Mouse (Mus musculus) MEL (cell line): ENCODE data around the gene Fut1. TPM values are rescaled to one million over a fixed set of nuclear protein-coding genes. Genes with fewer than 3 reads are reported as not detected.
"Not testable (repeated sequence)": the region's sequence is repeated elsewhere in the genome, so short reads cannot be mapped to it uniquely, and the experiment has no call there.

Experiments used
- DNase-seq: peaks from one replicate; pipeline ENCODE4 v3.0.0; 2011; ENCODE audit warnings: low read depth, low spot score
- H3K27ac ChIP-seq: 2 replicates; pipeline ENCODE4 v1.5.1; 2012; ENCODE audit warnings: low read depth, mild to moderate bottlenecking, control low read depth, low read length, moderate library complexity; ENCODE audit not compliant: control insufficient read depth
- H3K27me3 ChIP-seq, 2 experiments: fragments of 150-350 bp in 1 of 2; sonication (generic) in 1 of 2; 2 replicates each; pipeline ENCODE4 v1.6.1; 2012; ENCODE audit warnings: low read length in 2 of 2, mild to moderate bottlenecking in 2 of 2, improper control_type of control experiment in 1 of 2, moderate library complexity in 1 of 2; ENCODE audit not compliant: insufficient read depth in 2 of 2, control insufficient read depth in 1 of 2
- H3K36me3 ChIP-seq, 2 experiments: 2 replicates each; pipeline ENCODE4 v1.6.1; 2012 to 2014; ENCODE audit warnings: low read length in 2 of 2, improper control_type of control experiment in 1 of 2, inconsistent platforms in 1 of 2, mild to moderate bottlenecking in 1 of 2; ENCODE audit not compliant: insufficient read depth in 2 of 2, control insufficient read depth in 1 of 2
- H3K4me1 ChIP-seq, 2 experiments: fragments of 150-350 bp in 1 of 2; sonication (generic) in 1 of 2; 2 replicates each; pipeline ENCODE4 v1.6.1; 2012; ENCODE audit warnings: low read length in 2 of 2, improper control_type of control experiment in 1 of 2, mild to moderate bottlenecking in 1 of 2; ENCODE audit not compliant: insufficient read depth in 2 of 2, control insufficient read depth in 1 of 2
- H3K4me3 ChIP-seq, 2 experiments: fragments of 150-350 bp in 1 of 2; sonication (generic) in 1 of 2; 2 replicates each; pipeline ENCODE4 v1.5.1; 2012; ENCODE audit warnings: low read depth in 2 of 2, low read length in 2 of 2, mild to moderate bottlenecking in 2 of 2, moderate library complexity in 2 of 2, control low read depth in 1 of 2, improper control_type of control experiment in 1 of 2; ENCODE audit not compliant: control insufficient read depth in 1 of 2, insufficient read depth in 1 of 2
- H3K79me2 ChIP-seq: 2 replicates; pipeline ENCODE4 v1.6.1; 2012; ENCODE audit warnings: mild to moderate bottlenecking, low read length, moderate library complexity; ENCODE audit not compliant: control insufficient read depth, poor library complexity, insufficient read depth
- H3K9ac ChIP-seq: 2 replicates; pipeline ENCODE4 v1.6.1; 2012; ENCODE audit warnings: low read depth, mild to moderate bottlenecking, control low read depth, low read length, moderate library complexity; ENCODE audit not compliant: control insufficient read depth, poor library complexity, severe bottlenecking
- H3K9me3 ChIP-seq: fragments of 150-350 bp; sonication (generic); replicated peaks from 2 replicates; pipeline ENCODE4 v1.6.1; 2012; ENCODE audit warnings: mild to moderate bottlenecking, low read length, improper control_type of control experiment, moderate library complexity; ENCODE audit not compliant: insufficient read depth
- CTCF ChIP-seq, 3 experiments: IDR thresholded peaks in 2 of 3; conservative IDR thresholded peaks in 1 of 3; 2 replicates each; pipeline ENCODE4 v1.5.1; 2011 to 2012; ENCODE audit warnings: low read length in 3 of 3, low read depth in 2 of 3, mild to moderate bottlenecking in 2 of 3, improper control_type of control experiment in 1 of 3, inconsistent platforms in 1 of 3, mixed read lengths in 1 of 3, moderate library complexity in 1 of 3; ENCODE audit not compliant: control insufficient read depth in 1 of 3, insufficient read depth in 1 of 3, poor library complexity in 1 of 3, severe bottlenecking in 1 of 3
- E2F4 ChIP-seq: IDR thresholded peaks from 2 replicates; pipeline ENCODE4 v1.6.1; 2011; ENCODE audit warnings: low read depth, low read length, improper control_type of control experiment, borderline replicate concordance
- ETS1 ChIP-seq: IDR thresholded peaks from 2 replicates; pipeline ENCODE4 v1.6.1; 2012; ENCODE audit warnings: low read depth, mild to moderate bottlenecking, inconsistent platforms, low read length, improper control_type of control experiment, moderate library complexity
- JUND ChIP-seq: IDR thresholded peaks from 2 replicates; pipeline ENCODE4 v1.6.1; 2011; ENCODE audit warnings: low read depth, mild to moderate bottlenecking, improper control_type of control experiment, low read length
- MAX ChIP-seq: IDR thresholded peaks from 2 replicates; pipeline ENCODE4 v1.6.1; 2011; ENCODE audit warnings: low read length, improper control_type of control experiment
- MEF2A ChIP-seq: IDR thresholded peaks from 2 replicates; pipeline ENCODE4 v1.6.1; 2014; ENCODE audit warnings: low read depth, mild to moderate bottlenecking, inconsistent platforms, low read length, improper control_type of control experiment; ENCODE audit not compliant: poor library complexity, insufficient replicate concordance, severe bottlenecking; ENCODE audit errors: extremely low read depth
- MYB ChIP-seq: IDR thresholded peaks from 2 replicates; pipeline ENCODE4 v1.6.1; 2011; ENCODE audit warnings: mild to moderate bottlenecking, low read depth, low read length, improper control_type of control experiment
- MYC ChIP-seq: IDR thresholded peaks from 2 replicates; pipeline ENCODE4 v1.6.1; 2011; ENCODE audit warnings: low read depth, mild to moderate bottlenecking, low read length, improper control_type of control experiment, moderate library complexity
- NRF1 ChIP-seq: IDR thresholded peaks from 2 replicates; pipeline ENCODE4 v1.6.1; 2014; ENCODE audit warnings: low read depth, mild to moderate bottlenecking, inconsistent platforms, low read length, improper control_type of control experiment, moderate library complexity; ENCODE audit not compliant: poor library complexity, insufficient read depth, severe bottlenecking
- TAL1 ChIP-seq: IDR thresholded peaks from 2 replicates; pipeline ENCODE4 v1.6.1; 2012; ENCODE audit warnings: mild to moderate bottlenecking, inconsistent platforms, low read length, moderate library complexity, mixed read lengths
- USF1 ChIP-seq: IDR thresholded peaks from 2 replicates; pipeline ENCODE4 v1.6.1; 2014; ENCODE audit warnings: low read depth, mild to moderate bottlenecking, inconsistent platforms, low read length, improper control_type of control experiment, moderate library complexity
- USF2 ChIP-seq, 2 experiments: IDR thresholded peaks; 2 replicates each; pipeline ENCODE4 v1.6.1; 2011 to 2012; ENCODE audit warnings: improper control_type of control experiment in 2 of 2, low read length in 2 of 2, borderline replicate concordance in 1 of 2, inconsistent platforms in 1 of 2, low read depth in 1 of 2, mild to moderate bottlenecking in 1 of 2; ENCODE audit not compliant: insufficient read depth in 1 of 2
- polyA plus RNA-seq, 2 experiments: library from polyadenylated mRNA; stranded (reverse) in 1 of 2; unstranded in 1 of 2; fragments of >175 nt in 1 of 2; fragments of >200 nt in 1 of 2; gene quantifications; 2 replicates each; pipeline versions ENCODE4 v1.2.1 to v1.2.4; 2012; ENCODE audit warnings: low replicate concordance in 2 of 2, low read depth in 1 of 2; ENCODE audit not compliant: insufficient read length in 2 of 2, insufficient read depth in 1 of 2, missing spikeins in 1 of 2
- total RNA-seq: library from RNA; depleted of rRNA; stranded (reverse); fragments of 300-350 nt; gene quantifications from 2 replicates; pipeline ENCODE4 v1.2.3, GENCODE M21; 2012

Gene Fut1
- total and polyA plus RNA-seq, 3 experiments: 0.04 TPM; not detected in 2

GRCm38 (mm10) chr7:45654424-45655047 lies 37.4 kb downstream of the Fut1 start:
- TF ChIP-seq MYB (no peak), JUND (no peak), USF1 (no peak), CTCF (IDR thresholded peaks at IDR 0.05 in 2 of 3, conservative IDR thresholded peaks at IDR 0.05 in 1 of 3; ENCODE audit: control insufficient read depth in 1 of 3, insufficient read depth in 1 of 3, low read depth in 2 of 3, low read length in 3 of 3, poor library complexity in 1 of 3, severe bottlenecking in 1 of 3) (no peak), MYC (no peak), NRF1 (no peak), TAL1 (no peak), MEF2A (no peak), ETS1 (no peak)
- H3K9ac ChIP-seq: no peak overlapping the region
- no peaks in the 10 kb centered on the region for H3K79me2 ChIP-seq
- no peaks in the 10 kb centered on the region for H3K9me3 ChIP-seq
- DNase-seq: no peak
- H3K36me3 ChIP-seq: no peaks in the 10 kb centered on the region
- H3K27ac ChIP-seq: no peak overlapping the region
- H3K27me3 ChIP-seq: peaks cover 0 to 3% of the 10 kb centered on the region in 2 experiments; a peak in 2 of 4 replicates
- no peak overlapping the region for H3K4me3 ChIP-seq
- no peaks in the 10 kb centered on the region for H3K4me1 ChIP-seq

- Histone ChIP-seq H3K36me3 (no peaks in the 10 kb centered on the region), H3K79me2 (no peaks in the 10 kb centered on the region), H3K4me3 (no peak overlapping the region), H3K27me3 (peaks cover 0 to 3% of the 10 kb centered on the region in 2 experiments; a peak in 2 of 4 replicates), H3K4me1 (no peaks in the 10 kb centered on the region), H3K9ac (no peak overlapping the region), H3K9me3 (no peaks in the 10 kb centered on the region), H3K27ac (no peak overlapping the region)
- TF ChIP-seq MYB (no peak), USF2 (IDR thresholded peaks at IDR 0.05; ENCODE audit: borderline replicate concordance in 1 of 2, insufficient read depth in 1 of 2, low read depth in 1 of 2, low read length in 2 of 2) (no peak), MAX (no peak), E2F4 (no peak)
- no peak for DNase-seq
Measured at GRCm38 (mm10) chr7:45660746-45661478, 43.8 kb downstream of the Fut1 start.

- not testable (repeated sequence) for DNase-seq, H3K27ac ChIP-seq, H3K79me2 ChIP-seq, H3K27me3 ChIP-seq, H3K9me3 ChIP-seq, H3K9ac ChIP-seq, H3K4me3 ChIP-seq, H3K4me1 ChIP-seq, H3K36me3 ChIP-seq
Measured at GRCm38 (mm10) chr7:45661702-45662101, 44.6 kb downstream of the Fut1 start.
